Mouse (Mus musculus) erythroblast, embryonic 14.5 days (primary cell): Measurements from ENCODE around the gene Faf1.

ENCODE experiments used
- GATA1 ChIP-seq: IDR thresholded peaks from 2 replicates; pipeline ENCODE4 v1.6.1; 2012; ENCODE audit warnings: low read length, inconsistent platforms, mixed read lengths
- TAL1 ChIP-seq: IDR thresholded peaks from 3 replicates; pipeline ENCODE4 v1.6.1; 2012; ENCODE audit warnings: low read length, inconsistent platforms, mixed read lengths

DNA sequence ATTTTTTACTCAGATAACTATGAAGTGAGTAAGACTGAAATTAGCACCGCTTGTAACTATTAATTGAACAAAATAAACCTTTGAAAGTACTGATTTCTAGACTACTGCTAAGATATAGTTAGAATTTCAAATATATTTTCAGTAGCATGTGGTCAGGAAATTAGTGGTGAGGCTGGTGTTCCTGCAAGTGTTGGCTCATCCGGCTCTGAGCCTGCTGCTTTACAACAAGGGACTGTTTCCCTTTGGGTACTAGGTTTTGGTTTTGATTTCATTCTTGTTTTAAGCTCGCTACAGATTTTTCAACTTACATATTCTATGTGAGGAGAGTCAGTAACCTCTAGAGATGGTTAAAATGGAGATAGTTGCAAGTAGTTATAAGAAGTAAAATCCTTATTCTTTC lies 84.1 kb downstream of the Faf1 start:
- TF ChIP-seq GATA1 (no peak), TAL1 (no peak)
